Mouse (Mus musculus): ENCODE results near the gene Ppp2r5d. TPM values are rescaled to one million over a fixed set of nuclear protein-coding genes. Genes with fewer than 3 reads are reported as not detected.

Ppp2r5d gene
- polyA plus RNA-seq, 1 experiment from 2014 or later: 102 TPM

Other genes with a start within 250 kb of the Ppp2r5d start
- gene Ttbk1, start 217.4 kb downstream of the Ppp2r5d start, polyA plus RNA-seq (2015; fragmentation: Nextera tagmentation; extraction: Ambion mirVana): 0.04 and 0.11 TPM in 2 replicates
- 43.0 and 51.3 TPM in 2 replicates for gene Dnph1, start 208.4 kb downstream of the Ppp2r5d start, polyA plus RNA-seq (2015; fragmentation: Nextera tagmentation; extraction: Ambion mirVana)
- 2.9 and 3.4 TPM in 2 replicates for gene Cul9, start 158.7 kb downstream of the Ppp2r5d start, polyA plus RNA-seq (2015; fragmentation: Nextera tagmentation; extraction: Ambion mirVana)
- gene Srf, start 148.9 kb downstream of the Ppp2r5d start, polyA plus RNA-seq (2015; fragmentation: Nextera tagmentation; extraction: Ambion mirVana): 10.4 and 10.7 TPM in 2 replicates
- gene Ptk7, start 75.6 kb downstream of the Ppp2r5d start, polyA plus RNA-seq (2015; fragmentation: Nextera tagmentation; extraction: Ambion mirVana): 134 and 142 TPM in 2 replicates
- 24.9 and 25.8 TPM in 2 replicates for gene Klc4, start 59.1 kb downstream of the Ppp2r5d start, polyA plus RNA-seq (2015; fragmentation: Nextera tagmentation; extraction: Ambion mirVana)
- gene Mrpl2, start 58.9 kb downstream of the Ppp2r5d start, polyA plus RNA-seq (2015; fragmentation: Nextera tagmentation; extraction: Ambion mirVana): 106 TPM in 2 replicates
- 48.2 and 49.5 TPM in 2 replicates for gene Cul7, start 54.8 kb downstream of the Ppp2r5d start, polyA plus RNA-seq (2015; fragmentation: Nextera tagmentation; extraction: Ambion mirVana)
- 55.1 and 56.2 TPM in 2 replicates for gene Rrp36, start 30.8 kb downstream of the Ppp2r5d start, polyA plus RNA-seq (2015; fragmentation: Nextera tagmentation; extraction: Ambion mirVana)
- gene Mea1, start 26.3 kb downstream of the Ppp2r5d start, polyA plus RNA-seq (2015; fragmentation: Nextera tagmentation; extraction: Ambion mirVana): 128 and 134 TPM in 2 replicates
- gene Klhdc3, start 24.2 kb downstream of the Ppp2r5d start, polyA plus RNA-seq (2015; fragmentation: Nextera tagmentation; extraction: Ambion mirVana): 117 and 122 TPM in 2 replicates
- gene Pex6, start 6.4 kb upstream of the Ppp2r5d start, polyA plus RNA-seq (2015; fragmentation: Nextera tagmentation; extraction: Ambion mirVana): 27.7 and 28.6 TPM in 2 replicates
- gene Gnmt, start 24.1 kb upstream of the Ppp2r5d start, polyA plus RNA-seq (2015; fragmentation: Nextera tagmentation; extraction: Ambion mirVana): 1.3 and 1.8 TPM in 2 replicates
- 83.0 and 83.6 TPM in 2 replicates for gene Cnpy3, start 47.1 kb upstream of the Ppp2r5d start, polyA plus RNA-seq (2015; fragmentation: Nextera tagmentation; extraction: Ambion mirVana)
- gene Ptcra, start 58.6 kb upstream of the Ppp2r5d start, polyA plus RNA-seq (2015; fragmentation: Nextera tagmentation; extraction: Ambion mirVana): 1.3 and 8.2 TPM in 2 replicates
- 62.2 and 63.9 TPM in 2 replicates for gene 2310039H08Rik, start 67.5 kb upstream of the Ppp2r5d start, polyA plus RNA-seq (2015; fragmentation: Nextera tagmentation; extraction: Ambion mirVana)
- 171 and 175 TPM in 2 replicates for gene Rpl7l1, start 77.6 kb upstream of the Ppp2r5d start, polyA plus RNA-seq (2015; fragmentation: Nextera tagmentation; extraction: Ambion mirVana)
- gene Bicral, start 153.4 kb upstream of the Ppp2r5d start, polyA plus RNA-seq (2015; fragmentation: Nextera tagmentation; extraction: Ambion mirVana): 3.5 and 4.0 TPM in 2 replicates
- gene Tbcc, start 185.6 kb upstream of the Ppp2r5d start, polyA plus RNA-seq (2015; fragmentation: Nextera tagmentation; extraction: Ambion mirVana): 53.1 and 58.1 TPM in 2 replicates
- not detected in 2 replicates for gene Prph2, start 205.3 kb upstream of the Ppp2r5d start, polyA plus RNA-seq (2015; fragmentation: Nextera tagmentation; extraction: Ambion mirVana)

All from lung, embryonic 15.5 days (tissue).